Mouse (Mus musculus) gastrocnemius, postnatal 36 days (tissue): ENCODE data around the gene Gm37240. TPM values are rescaled to one million over a fixed set of nuclear protein-coding genes. Genes with fewer than 3 reads are reported as not detected.

Source experiments
- DNase-seq, 2 experiments: peaks; one replicate each; pipeline ENCODE4 v3.0.0; 2022
- intact Hi-C: fragments of 180-260 bp; cut with DNase I; formaldehyde crosslinking; loops from one replicate; pipeline ENCODE4 v1.15.1; 2025
- total RNA-seq, 2 experiments: library from RNA; stranded (reverse); gene quantifications; 2 replicates each; pipeline ENCODE4 v1.2.3; 2021

The Gm37240 gene
- total RNA-seq, 2 experiments from 2014 or later, result 35.6 to 41.7 TPM

DNA sequence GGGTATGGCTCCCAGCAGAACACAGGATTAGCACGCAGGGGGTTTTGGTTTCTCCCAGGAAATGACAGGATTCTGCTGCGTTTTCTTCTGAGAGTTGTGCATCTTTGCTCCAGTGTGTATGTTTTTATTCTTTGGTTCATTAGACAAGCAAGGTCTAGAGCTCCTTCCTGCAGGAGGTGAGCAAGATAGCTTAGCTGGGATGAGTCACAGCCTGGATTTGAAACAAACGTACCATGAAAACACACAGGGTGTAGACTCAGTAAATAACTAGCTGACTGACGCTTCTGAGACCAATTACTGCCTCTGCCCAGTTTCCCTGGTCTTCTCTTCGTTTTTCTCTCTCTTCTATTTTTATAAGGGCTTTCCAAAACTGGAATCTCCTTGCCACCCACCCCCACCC, 1156.3 kb downstream of the Gm37240 start:
- DNase-seq, result no peak
- intact Hi-C loops, result no loop called here

DNA sequence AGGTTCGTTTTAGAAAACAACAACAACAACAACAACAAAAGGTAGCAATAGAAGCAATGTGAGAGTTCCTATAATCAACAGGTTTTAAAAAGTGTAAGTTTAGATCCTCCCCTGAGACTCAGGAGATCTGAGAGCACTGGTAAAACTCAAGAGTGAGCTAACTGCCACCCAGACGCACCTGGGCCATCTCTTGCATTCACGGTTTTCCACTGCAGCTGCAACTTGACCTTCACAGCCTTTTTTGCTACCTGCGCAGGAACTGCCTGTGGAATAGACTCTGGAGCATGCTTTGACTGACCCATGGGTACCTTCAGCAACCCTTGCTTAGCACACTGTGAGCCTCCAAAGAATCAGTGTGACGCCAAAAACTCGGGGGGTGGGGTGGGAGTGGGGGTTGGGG, 1157.5 kb downstream of the Gm37240 start:
- DNase-seq, result no peak
- intact Hi-C loops, result no loop called here

DNA sequence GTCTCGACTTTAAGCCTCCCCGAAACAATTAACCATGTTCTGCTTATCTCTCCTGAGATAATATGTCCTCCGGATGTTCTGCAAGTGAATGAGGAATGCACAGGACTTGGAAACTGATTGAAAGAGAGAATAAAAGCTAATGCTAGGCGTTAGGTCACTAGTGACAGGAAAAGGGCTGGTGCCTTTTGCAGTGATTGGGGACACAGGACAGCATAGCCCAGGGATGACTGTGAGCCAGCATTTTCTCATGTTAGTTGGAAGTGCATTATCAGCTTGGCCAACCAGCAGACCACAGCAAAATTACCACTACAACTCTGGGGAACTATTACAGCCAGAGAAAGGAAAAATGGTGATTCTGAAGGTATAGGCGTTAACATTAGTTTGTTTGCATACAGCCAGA, 1163.3 kb downstream of the Gm37240 start:
- no peak for DNase-seq
- intact Hi-C loops, result no loop called here

DNA sequence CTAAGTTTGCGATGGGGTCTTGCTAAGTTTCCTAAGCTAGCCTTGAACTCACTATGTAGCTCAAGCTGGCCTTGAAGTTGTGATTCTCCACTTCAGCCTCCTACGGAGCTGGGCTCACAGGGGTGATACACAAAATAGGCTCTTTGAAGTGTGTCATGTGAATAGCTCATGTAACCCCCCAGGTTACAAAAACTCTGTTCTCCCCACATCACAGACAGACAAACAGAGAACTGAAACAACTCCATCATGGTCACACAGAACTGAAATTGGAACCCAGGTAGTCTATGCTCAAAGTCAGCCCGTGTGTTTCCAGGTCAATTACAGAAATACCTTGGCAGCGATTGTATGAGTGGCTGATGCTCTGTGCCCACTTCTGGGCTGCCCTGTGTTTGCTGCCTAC, 1164.6 kb downstream of the Gm37240 start:
- intact Hi-C loops, result no loop called here
- DNase-seq, result no peak

DNA sequence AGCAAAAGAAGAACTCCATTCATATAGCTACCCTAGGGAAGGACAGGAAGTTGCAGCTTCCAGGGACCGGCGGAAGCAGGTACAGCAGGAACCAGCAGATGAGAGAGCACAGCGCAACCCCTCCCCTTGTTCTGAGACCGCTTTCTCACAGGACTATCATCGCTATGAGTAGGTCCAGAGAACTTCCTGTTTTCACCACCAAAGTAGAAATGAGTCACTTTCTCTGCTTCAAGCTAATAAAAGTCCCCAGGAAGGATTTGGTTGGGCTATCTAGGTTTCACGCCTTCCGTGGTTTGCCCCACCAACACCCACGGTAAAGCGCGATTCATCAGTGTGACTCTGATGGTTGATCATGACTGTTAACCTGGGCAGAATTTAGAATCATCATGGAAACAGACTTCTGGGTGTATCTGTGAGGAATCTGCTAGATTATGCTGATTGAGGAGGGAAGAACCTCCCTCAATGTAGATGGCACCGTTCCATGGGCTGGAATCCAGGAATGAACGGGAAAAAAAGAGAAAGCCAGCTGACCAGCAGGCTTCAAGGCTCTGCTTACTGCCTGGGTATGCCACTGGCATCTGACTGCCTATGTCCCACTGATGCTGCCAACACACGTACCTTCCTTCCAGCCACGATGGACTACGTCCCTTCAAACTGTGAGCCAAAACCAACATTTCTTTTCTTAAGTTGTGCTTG, 1172.1 kb downstream of the Gm37240 start:
- no peak for DNase-seq
- intact Hi-C loops, result no loop called here

DNA sequence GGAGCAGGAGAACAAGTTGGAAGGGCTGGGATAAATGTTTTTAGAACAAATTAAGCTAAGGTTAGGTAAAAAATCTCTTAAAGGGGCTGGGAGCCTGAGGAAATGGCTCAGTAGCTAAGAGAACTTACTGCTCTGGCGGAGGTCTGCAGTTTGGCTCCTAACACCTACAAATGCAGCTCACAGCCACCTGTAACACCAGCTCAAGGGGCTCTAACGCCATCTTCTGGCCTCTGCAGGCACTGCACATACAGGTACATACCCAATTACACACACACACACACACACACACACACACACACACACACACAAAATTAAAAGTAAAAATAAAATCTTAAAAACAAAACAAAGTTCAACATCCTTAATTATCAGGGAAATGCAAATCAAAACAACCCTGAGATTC, 1174.4 kb downstream of the Gm37240 start:
- DNase-seq, result no peak
- intact Hi-C loops, result no loop called here

DNA sequence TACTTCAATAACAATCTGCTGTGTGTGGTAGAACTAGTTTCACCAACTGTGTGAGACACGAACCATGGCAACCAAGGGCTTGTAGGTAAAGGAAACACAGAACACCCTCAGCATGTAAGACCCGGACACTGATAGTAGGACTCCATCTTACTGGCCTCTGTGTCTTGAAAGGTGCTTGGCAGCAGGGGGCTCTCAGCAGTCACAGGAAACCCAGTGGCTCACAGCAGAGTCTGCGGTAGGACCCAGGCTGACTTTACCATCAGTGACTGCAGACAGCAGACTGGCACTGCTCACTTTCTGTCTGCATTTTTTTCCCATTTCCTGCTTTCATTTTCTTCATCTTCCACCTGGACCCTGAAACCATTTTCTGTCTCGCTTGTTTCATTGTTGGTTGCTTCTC, 1176.6 kb downstream of the Gm37240 start:
- intact Hi-C loops, result no loop called here
- no peak for DNase-seq

DNA sequence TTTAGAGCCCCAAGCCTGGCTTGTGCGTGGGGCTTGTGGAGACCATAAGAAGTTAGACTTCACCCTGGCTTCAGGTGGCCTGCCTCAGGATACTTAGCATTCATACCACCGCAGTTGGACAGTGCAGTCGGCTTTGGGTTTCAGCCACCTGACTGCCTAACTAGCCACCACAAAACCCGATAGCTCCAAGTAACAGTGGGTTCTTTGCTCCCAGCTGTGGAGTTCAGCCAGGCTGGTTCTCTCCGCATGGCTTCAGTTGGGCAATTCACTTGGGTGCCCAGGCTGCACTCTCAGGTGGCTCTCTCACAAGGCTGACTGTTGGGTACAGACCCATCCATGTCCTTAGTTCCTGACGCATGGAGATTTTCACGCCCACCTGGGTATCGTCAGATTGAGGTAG, 1177.4 kb downstream of the Gm37240 start:
- intact Hi-C loops, result no loop called here
- peak in 1 of 2 experiments; percentile 25 for DNase-seq

DNA sequence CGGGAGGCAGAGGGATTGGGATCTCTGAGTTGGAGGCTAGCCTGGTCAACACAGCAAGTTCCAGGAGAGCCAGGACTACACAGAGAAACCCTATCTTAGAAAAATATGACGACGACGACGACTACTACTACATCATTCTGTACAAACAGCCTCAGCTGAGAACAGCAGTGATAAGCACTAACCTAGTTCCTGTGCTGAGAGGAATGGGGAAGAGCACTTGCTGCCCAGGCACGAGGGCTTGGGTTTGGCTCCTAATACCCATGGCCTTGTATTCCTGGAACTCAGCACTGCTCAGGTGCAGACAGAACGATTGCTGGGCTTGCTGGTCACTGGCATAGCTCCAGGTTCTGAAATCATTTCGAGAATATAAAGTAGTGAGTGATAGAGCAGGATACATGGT, 1178.2 kb downstream of the Gm37240 start:
- intact Hi-C loops, result no loop called here
- DNase-seq, result no peak

DNA sequence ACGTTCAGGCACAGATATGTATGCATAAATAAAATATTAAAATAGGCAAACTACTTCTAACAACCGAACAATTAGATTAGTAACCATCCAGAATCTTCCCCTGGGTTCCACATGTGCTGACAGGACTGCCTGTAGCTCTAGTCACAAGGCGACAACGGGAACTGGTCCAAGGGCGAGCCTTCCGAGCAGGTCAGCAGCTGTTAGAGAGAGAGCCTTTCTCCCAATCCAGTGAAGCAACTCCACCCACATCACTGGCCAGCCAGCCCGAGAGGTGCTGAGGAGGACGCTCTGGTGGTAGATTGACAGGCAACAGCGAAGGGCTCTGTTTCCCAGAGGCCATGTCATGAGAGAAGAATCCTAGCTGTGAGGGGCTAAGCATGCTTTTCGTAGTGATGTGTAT, 1178.8 kb downstream of the Gm37240 start:
- DNase-seq, result peak in 1 of 2 experiments; percentile 30
- intact Hi-C loops, result no loop called here

DNA sequence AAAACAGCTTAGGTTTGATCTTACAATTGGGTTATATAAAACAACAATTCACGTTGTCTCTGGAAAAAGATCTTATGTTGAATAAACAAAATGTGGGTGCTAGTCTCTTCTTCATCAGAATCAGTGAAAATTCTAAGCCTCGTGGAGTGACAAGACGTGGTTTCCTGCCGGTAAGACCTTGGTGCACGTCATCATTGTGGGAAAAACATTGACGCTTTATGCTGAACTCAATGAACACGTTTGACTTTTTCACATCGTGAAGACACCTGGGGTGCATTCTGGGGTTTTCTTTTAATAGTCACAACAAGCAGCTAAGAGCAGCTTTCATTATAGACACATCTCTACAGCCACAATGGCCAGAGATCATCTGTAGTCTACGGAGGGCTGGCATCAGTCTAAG, 1182.1 kb downstream of the Gm37240 start:
- intact Hi-C loops, result no loop called here
- DNase-seq, result no peak

DNA sequence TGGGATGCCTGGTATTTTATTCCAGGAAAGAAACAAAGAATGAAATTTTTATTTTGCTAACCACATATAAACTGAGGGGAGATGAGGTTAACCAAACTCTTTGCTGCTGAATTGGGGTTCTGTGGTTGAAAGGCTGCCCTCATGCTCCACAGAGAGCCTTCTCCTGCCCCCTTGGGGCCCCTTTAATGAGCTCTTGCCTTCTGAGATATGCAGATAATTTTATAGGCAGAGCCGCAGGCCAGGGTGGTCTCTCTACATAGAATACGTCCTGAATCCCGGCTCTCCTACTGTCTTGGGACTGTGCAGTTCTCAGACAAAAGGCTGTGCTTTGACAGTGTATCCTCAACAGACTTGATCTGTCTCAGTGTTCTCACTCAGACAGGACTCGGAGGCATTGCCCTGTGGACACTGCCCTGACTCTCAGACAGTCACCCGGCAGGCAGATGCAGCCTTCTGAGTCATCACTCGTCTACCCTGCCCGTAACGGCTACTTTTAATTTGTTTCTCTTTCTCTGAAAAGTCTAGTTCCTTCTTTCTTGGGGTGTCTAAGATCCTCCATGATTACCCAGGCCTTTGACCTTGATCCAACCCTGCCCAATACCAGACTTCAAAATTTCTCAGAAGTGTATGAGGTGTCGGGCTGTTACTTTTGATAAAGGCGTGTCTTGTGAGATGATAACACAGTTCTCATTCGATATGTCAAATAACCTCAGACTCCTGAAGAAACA, 1184.1 kb downstream of the Gm37240 start:
- no peak for DNase-seq
- intact Hi-C loops, result no loop called here

DNA sequence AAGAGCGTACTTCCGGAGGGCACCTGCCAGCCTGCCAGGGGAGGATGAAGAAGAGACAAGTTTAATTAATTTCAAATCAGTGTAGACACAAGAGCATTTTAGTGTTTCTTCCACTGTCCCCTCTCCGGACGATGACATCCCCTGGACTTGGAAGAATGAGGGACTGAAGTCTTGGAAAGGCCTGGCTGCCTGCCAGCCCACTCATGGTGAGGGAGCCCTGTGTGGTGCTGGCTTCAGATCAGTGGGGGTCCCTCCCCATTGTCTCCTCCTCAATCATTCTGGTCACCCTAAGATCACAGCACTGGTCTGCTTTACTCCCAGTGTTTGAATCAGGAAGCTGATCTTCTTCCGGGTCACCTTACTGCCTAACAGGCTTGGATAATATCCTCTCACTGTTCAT, 1185.4 kb downstream of the Gm37240 start:
- intact Hi-C loops, result no loop called here
- DNase-seq, result no peak

DNA sequence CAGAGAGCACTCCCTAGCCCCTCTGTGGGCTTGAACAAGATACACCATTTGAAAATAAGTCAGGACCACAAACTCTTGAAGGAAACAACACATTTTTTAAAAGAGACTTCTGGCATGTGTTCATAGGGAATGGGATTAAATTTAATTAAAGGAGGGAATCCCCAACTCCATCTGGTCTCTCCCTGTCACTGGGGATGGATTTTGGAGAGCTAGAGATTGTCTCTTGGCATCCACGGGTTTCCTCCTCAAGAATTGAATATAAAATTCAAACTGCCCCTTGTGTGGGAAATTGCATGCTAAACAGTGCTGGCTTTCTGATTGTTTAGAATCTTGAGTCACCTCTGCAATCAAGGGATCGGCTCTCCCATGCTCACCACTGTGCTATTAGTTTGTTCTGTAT, 1185.8 kb downstream of the Gm37240 start:
- DNase-seq, result no peak
- intact Hi-C loops, result no loop called here

DNA sequence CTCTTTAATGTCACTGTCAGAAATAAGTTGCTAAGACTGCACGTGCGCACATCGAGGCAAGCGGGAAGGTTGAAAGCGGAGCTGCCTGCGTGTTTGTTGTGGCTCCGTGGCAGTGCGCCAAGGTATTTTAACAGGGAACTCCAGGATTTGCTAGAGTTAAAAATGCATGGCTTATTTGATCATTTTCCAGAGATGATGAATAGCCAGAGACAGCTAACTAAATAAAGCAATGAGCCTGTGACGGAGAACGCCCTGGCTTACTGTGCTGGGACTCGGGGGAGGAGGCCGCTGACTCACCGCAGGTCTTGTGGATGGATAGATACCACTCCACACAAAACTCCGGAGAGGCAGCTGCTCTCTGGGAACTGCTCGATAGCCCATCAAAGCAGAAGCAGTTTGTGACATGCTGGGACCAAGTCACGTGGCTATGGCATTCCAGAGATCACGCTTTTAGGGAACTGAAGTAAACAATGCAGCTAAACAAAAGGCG, 1190.8 kb downstream of the Gm37240 start:
- intact Hi-C loops, result no loop called here
- DNase-seq, result no peak

DNA sequence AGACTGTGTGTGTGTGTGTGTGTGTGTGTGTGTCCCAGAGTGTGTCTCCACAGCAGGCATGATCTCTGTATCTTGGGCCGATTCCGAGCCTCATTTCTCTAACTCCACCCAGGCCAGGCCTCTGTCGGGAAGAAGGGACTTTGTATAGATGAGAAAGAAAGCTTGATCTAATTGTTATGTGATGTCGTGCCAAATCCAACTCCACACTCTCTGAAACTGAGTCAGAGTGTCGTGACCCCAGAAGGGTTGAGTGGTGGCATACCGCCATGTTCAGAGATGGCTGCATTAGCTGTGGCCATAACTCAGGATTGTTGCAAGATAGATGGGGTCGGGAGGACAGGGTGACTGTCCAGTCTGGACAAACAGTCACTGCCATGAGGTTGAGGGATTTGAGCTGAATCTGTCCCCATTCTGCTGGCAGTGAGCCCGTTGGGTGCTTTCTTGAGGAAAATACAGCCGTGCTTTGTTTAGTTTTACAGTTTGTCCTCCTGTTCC, 1191.4 kb downstream of the Gm37240 start:
- intact Hi-C loops, result loop anchor here (2.0 kb wide), 1 partner anchor 149 kb away; no protein-coding TSS in a partner anchor
- no peak for DNase-seq

DNA sequence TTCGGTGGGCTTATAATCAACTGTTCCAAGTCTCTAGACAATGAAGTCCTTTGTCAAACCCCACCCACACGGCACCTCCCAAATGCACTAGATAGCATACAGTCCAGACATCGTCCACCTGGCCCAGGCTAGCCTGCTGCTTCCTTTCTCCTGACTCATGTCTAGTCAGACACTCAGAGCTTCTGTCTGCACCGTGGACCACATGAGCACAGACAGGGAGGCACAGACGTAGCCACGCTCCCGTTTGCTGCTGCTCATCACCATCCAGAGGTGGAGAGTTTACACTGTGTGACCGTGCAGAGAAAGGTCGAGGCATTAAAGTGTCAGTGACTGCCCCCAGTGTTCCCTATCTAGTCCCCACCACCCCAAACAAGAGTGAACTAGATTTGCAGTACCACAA, 1191.9 kb downstream of the Gm37240 start:
- DNase-seq, result no peak
- intact Hi-C loops, result loop anchor here (2.0 kb wide), 1 partner anchor 149 kb away; no protein-coding TSS in a partner anchor

DNA sequence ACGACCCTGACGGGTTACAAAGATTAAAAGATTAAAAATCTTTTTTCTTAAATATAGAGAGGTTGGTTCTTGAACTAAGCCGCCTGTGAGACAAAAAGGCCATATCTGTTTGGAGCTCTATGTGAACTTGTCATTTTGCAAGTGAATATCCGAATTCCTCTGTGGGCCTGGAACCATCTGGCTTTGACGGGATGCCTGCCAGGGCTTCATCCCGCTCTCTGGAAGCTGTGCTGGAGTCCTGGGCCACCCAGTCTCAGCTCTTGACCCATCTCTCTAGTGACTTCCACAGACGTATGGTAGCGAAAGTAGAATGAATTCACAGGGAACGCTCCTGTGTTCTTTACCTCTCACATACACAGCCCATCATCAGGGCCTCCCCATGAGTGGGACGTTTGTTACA, 1193.4 kb downstream of the Gm37240 start:
- no peak for DNase-seq
- intact Hi-C loops, result loop anchor here (2.0 to 5.0 kb wide), 2 partner anchors 151 to 213 kb away; no protein-coding TSS in a partner anchor

DNA sequence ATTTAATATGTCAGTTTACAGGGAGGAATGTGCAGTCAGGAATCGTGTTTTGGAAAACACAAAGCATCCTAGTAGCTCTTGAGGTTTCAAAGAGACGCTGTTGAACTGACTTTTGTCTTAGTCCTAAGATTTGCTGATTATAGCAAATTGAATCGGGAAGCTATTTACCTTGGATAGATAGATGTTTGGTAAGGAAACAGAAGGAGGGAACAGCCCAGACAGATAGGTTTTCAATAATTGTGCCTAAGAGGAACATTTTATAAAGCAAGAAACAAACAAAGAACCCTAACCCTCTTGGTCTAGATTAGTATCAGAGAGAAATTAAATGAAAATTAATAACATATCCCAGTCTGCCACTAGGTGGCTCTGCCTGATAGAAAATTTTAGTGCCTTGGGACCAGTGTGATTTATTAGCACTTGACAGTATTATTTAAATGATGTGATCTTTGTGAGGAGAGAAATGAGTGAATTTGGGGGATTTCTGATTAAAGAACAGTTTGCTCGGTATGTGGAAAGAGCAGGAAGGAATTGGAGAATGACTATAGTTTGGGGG, 1194.6 kb downstream of the Gm37240 start:
- DNase-seq, result no peak
- intact Hi-C loops, result loop anchor here (5.0 kb wide), 1 partner anchor 215 kb away; no protein-coding TSS in a partner anchor

DNA sequence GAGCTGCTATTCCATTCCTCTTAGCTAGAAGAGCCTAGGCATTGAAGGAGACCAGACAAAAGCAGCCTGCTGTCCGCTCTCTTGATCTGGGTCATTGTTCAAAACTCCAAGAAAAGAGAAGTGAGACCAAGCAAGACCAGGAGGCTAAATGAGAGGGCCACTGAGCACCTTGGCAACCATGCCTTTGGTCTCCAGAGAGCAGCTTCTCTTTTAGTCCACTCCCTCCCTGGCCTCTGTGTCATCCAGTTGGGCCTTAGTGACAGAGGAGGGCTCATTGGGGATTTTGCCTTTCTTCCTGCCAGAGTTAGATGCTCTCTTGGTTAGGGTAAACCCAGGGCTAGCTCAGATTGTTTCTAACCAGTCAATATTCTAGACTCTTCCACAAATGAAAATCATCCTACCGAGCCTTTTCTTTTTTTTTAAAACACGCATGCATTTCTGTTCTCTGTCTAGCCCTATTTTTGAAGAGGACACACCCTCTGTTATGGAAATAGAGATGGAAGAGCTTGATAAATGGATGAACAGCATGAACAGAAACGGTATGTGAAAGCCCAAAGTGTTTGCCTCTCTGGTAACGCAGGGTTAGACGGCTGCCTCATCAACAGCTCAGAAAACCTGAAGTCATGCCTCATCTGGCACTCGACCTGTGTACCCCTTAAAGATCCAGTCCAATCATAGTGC, 1197.1 kb downstream of the Gm37240 start:
- intact Hi-C loops, result loop anchor here (5.0 kb wide), 1 partner anchor 217 kb away; no protein-coding TSS in a partner anchor

DNA sequence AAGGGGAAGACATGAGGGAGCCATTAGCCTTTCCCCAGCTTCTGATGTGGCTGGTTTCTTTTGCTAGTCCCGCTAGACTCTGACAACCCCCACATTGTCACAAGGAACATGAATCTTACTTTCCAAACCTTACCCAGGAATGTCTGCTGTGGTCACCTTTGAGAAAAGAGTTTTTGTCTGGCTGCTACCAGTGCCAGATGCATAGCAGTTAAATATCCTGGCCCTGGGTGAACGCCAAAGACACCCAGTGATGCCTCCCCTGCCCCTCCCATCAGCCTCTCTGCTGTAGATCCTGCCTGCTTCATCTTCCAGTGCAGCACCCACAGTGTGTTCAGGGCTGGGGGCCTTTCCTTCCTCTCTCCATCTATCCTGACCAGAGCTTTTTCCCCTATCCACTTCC, 1197.7 kb downstream of the Gm37240 start:
- intact Hi-C loops, result loop anchor here (2.0 to 5.0 kb wide), 3 partner anchors 72 to 218 kb away; no protein-coding TSS in a partner anchor
- no peak for DNase-seq

More for the DNA sequence above, 1197.1 kb downstream of the Gm37240 start:
- DNase-seq, result no peak
